Mouse (Mus musculus): Measurements from ENCODE around the gene Gm20388.

DNA sequence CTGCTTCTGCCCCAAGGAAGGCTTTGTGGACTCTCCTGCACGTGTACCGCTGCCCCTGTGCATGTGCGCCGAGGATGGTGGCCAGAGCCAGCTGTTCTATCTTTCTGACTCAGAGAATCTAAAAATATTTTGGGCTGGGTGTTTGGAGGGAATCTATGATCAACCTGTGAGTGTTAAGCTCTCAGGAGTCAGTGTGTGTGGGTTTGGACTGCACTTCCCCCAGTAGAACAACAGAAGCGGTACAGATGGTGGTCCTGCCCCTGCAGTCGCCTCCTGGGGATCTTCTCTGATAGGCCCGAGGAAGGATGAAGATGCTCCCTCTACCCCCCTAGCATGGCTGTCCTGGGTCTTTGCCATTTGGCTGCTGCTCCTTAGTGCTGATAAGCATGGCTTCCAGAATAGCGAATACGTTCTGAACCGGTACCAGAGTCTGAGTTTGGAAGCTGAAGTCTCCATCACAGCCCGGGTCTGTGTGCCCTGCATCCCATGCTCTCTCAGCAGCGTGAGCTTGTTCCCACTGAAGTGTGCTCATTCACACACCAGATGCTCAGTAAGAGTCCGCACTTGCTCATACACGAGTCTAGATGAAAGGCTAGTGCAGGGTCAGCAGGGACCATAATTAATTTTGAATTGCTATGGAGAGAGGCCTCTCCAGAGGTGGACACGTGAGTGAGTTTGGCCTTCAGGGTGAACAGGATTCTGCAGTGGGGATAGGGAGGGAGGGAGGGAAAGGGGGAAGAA lies 233.4 kb downstream of the Gm20388 start:
- TF ChIP-seq TAL1 (IDR thresholded peaks at IDR 0.05; ENCODE audit: low read length) (no peak), GATA1 (IDR thresholded peaks at IDR 0.05; ENCODE audit: low read length) (no peak)

Measured in erythroblast, embryonic 14.5 days (primary cell).